Mouse (Mus musculus): ENCODE measurements around the gene Vwa3b.

GRCm38 (mm10) chr1:37053691-37054090 lies 27.3 kb downstream of the Vwa3b start:
- TF ChIP-seq CTCF (IDR thresholded peaks at IDR 0.05; ENCODE audit: borderline replicate concordance, insufficient read depth, low read depth, low read length) (no peak), POLR2A (IDR thresholded peaks at IDR 0.05; ENCODE audit: borderline replicate concordance, insufficient read depth, low read length) (no peak)
